Mouse (Mus musculus) kidney, postnatal 14 days (tissue): Measurements from ENCODE around the gene Olfr1368.
A peak's percentile ranks its signal among the peaks of the same experiment; 100 is the strongest.

Experiments
- DNase-seq: peaks from one replicate; pipeline ENCODE4 v3.0.0; 2022; ENCODE audit warnings: mixed read lengths

The Olfr1368 gene

DNA sequence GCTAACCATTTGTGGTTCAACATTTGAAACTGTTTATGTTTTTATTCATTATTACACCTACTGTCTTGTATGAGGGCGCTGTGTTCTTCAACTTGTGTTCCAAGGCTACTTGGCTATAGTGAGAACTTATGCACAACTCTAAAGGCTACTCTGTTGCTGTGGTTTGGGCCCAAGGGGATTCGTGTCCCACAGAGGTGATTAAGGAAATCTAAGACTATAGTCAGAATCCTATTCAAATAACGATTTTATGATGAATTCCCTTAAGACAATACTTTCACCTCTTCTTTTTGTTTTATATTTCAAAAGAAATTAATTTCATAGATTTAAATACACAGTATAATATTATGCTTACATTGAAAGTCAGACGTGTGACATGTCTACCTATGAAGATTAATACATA, at the start of gene Olfr1368:
Olfr1368 (minus strand) TSS at position 101 of the 400 bp plus-strand sequence.
- DNase-seq, result no peak

DNA sequence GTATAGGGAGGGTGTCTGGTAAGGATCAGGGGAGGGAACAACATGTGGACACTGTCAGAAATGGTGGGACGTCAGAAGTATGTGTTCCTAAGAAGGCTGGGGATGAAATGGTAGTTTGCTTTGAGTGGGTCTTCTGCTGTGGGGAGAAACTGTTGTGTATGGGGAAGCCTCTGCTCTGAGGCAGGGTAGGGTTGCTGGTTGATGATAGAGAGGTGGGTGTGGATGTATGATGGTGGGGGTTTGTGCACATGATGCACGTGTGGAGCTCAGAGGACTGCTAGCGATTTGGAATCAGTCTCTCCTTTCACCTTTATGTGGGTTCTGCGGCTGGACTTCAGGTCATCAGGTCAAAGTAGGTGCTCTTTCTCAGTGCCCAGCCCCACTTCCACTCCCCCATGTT, 39.9 kb upstream of the Olfr1368 start:
- no peak for DNase-seq

DNA sequence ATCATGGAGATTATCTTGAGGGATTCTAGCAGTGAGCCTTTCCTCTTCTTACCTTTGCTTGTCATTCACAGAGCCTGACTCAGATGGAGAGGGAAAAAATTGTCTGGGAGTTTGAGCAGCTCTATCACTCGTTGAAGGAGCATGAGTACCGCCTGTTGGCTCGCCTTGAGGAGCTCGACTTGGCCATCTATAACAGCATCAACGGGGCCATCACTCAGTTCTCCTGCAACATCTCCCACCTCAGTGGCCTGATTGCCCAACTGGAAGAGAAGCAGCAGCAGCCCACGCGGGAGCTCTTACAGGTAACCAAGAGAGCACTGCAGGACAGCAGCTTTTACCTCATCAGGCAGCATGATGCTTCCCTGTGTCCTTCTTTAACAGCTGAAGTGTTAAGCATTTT, 38.0 kb upstream of the Olfr1368 start:
- DNase-seq, result no peak

DNA sequence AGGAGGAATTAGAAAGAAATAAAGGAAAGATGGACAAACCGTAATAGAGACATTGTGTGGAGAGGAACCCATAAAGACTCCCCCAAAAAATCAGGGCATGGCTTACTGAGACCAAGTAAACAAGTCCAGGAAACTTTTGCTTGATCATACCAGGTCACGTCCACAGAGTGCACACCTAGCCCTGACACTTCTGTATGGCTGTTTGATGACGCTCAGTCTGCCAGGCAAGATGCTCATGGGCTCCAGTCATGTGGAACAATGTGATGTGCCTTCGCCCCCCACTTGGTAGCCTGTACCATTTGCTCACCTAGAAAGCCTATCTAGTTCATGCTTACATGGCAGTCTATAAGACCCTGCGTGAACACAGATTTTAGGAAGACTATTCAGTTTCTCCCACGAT, 37.4 kb upstream of the Olfr1368 start:
- DNase-seq, result no peak

DNA sequence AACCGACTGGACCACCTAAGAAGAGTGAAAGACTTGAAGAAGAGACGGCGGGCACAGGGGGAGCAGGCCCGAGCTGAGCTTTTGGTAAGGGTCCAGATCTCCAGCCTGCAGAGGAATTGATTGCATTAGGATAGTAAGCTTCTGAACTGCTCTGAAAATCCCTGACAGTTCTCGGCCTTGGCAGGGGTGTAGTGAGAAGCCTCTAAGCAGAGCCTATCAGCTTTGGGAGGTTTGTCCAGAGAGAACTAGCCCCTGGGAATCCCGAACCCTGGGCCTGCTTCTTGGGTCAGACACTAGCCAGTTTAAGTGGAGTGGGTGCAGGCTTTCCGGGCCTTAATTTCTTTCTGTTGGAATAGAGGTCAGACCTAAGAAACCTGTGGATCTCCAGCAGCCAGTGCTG, 36.3 kb upstream of the Olfr1368 start:
- DNase-seq, result no peak

DNA sequence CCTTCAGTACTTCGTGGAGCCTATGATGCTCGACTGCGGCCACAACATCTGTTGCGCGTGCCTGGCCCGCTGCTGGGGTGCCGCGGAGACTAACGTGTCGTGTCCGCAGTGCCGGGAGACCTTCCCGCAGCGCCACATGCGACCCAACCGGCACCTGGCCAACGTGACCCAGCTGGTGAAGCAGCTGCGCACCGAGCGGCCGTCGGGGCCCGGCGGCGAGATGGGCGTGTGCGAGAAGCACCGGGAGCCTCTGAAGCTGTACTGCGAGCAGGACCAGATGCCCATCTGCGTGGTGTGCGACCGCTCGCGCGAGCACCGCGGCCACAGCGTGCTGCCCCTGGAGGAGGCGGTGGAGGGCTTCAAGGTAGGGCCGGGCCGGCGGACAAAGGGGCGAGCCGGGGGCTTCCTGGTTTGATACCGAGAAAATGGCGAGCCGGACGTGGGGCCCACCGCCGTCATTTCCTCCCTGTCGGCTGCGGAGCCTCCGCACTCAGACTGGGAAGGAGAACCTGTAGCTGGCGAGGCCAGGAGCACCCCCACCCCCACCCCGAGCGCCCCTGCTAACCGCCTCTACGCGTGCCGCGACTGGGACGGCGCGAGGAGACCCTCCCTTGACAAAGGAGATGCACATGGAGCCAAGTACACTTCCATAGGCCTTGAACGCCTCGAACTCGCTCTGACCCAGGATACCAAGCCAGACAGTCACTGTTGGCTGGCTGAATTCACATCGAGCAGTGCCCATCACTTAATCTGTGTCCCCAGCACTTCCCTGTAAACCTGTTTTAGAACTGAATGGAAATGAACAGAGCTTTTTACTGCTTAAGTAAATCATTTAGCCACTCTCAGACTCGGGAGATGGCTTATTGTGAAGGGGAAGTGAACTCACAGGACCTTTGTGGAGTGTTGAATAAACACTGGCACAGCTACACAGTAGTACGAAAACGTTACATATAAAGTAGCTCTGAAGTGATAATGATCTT, 35.2 kb upstream of the Olfr1368 start:
- peak; percentile 69 for DNase-seq

DNA sequence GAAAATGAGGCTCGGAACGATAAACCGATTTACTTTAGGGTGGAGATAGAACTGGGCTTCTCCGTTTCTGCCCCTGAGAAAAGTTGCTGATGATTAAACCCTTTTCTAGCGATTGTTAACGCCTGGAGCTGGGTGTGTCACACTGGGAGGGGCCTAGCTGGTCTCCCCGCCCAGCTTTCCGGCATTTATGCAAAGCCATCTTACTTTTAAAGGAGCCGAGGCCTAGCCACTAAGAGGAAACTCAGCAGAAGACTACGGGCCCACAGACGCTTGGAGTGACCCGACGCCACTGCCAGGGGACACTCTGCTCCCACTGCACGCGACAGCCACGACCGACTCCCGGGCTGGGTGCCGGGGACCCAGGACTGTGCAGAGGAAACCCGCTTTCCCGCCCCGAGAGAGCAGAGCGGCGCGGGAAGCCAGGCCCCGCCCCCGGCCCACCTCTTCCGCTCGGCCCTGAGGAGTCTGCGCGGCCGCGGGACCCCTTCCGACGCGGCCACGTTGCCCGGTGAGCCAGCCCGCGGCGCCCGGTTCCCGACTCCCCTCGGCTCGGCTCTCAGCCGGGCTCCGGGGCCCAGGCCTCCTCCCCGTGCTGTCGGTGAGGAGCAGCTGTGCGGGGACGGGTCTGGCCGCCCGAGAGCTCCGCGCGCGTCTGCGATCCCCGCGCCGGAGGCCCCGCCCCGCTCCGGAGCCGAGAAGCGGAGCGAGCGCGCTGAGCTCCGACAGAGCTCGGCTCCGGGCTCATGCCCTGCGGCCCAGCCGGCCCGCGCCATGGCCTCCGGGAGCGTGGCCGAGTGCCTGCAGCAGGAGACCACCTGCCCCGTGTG, 34.3 kb upstream of the Olfr1368 start:
- DNase-seq, result peak; percentile 93

DNA sequence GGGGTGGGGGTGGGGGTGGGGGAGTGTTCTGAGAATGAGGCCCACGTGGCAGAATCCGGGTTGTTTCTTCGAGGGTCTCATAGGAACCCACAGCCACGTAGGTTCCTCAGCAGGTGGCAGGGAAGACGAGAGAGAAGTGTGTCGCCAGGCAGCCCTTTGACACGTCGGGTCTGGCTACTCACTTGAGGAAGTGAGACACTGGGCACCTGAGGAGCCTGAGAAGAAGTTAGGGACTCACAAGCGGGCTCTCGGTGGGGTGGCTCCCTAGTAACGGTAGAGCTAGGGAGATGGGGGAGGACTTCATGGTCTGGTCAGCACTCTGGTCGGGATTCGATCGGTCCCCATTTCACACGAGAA, 33.7 kb upstream of the Olfr1368 start, which contains the start of gene Trim27:
Trim27 (plus strand) TSS at position 79 of the 357 bp plus-strand sequence.
- DNase-seq, result no peak

DNA sequence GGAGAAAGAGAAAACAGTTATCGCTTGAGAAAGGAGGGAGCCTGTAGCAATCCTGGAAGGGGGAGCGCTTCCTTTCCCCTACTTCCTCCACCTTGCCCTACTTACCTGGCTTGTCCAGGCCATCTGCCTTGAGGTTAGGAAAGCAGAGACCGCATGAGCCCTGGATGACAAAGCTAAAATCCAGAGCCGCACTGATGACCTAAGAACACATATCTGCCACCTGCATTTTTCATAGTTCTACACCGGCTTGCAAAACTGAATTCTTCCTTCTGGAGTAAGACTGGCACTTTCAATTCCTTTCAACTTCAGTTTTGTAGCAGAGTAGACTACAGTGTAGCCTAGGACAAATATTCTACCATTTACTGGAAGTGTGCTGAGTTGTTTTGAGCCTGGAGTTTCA, 32.7 kb upstream of the Olfr1368 start:
- no peak for DNase-seq

DNA sequence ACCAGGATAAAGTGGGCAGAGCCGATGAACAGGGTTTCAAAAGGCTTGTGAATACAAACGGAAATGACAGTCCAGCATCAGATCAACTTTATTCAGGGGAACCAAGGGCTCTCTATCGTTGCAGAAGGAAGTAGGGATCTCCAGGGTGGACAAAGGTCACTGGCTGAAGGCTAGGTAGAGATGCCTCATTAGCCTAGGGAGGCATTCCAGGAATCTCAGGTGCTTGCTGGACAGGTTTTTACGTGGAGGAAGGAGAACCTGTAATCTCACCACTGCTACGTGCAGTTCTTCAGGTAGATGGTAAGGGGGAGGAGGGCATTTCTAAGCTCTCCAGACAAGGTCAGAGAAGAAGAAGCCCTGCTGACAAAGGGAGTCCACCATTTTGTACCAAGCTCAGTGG, 32.0 kb upstream of the Olfr1368 start:
- DNase-seq, result no peak

DNA sequence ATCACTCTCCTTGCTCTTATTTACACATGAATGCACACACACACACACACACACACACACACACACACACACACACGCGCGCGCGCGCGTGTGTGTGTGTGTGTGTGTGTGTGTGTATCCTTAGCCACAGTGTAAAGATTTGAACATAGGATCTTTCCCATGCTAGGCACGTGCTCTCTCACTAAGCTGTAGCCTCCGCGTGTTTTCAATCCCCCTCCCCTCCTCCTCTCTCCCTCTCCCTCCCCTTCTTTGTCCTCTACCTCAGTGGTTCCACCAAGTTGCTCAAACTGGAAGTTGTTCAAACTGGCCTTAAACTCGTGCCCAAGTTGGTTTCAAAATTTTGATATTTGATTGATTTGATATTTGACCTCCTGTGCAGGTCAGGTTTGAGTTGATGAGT, 31.1 kb upstream of the Olfr1368 start:
- DNase-seq, result no peak

DNA sequence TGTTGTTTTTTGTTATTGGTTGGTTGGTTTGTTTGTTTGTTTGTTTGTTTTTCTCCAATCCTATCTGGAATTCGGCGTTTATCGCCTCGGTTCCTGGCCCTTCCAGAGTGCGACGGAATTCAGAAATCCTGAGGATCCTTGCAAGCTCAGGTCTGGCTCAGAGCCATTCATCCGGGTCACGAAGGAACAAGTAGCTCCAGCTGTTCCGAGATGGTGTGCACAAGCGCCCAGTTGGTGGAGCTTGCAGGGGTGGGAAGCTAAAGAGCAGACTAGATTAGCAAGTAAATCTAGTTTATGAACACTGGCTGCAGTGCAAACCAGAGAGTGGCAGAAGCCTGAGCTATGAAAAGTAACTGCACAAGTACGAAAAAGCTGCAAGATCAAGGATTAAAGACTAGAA, 27.4 kb upstream of the Olfr1368 start:
- peak; percentile 93 for DNase-seq

DNA sequence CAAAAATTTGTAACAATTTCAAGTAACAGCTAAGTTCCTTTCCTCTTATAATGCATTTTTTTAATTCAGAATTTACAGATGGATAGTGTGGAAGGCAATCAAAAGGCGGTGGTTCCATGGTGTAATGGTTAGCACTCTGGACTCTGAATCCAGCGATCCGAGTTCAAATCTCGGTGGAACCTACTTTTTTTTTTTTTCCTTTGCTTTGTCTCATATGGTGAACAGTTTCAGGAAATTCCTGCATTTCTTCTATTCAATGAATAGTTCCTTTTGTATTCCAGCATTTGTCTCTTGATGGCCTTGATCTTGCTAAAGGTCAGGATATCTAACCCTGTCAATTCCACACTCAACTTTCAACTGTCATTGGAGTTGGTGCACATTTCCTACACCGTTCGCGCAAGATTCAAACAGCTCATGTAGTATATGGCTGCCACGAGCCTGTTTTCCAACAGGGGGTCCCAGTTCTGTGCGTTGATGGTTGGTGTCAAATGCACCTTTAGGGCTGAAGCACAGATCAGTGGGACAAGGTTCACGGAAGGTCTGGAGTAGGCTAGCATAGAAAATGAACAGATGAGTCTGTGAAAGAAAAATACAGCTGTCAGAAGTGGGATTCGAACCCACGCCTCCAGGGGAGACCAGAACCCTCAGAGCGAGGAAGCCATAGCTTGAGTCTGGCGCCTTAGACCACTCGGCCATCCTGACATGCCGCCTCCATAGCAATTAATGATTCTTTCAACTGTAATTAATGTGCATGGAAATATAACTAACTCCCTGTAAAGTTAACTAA, 26.8 kb upstream of the Olfr1368 start:
- DNase-seq, result peak; percentile 74

DNA sequence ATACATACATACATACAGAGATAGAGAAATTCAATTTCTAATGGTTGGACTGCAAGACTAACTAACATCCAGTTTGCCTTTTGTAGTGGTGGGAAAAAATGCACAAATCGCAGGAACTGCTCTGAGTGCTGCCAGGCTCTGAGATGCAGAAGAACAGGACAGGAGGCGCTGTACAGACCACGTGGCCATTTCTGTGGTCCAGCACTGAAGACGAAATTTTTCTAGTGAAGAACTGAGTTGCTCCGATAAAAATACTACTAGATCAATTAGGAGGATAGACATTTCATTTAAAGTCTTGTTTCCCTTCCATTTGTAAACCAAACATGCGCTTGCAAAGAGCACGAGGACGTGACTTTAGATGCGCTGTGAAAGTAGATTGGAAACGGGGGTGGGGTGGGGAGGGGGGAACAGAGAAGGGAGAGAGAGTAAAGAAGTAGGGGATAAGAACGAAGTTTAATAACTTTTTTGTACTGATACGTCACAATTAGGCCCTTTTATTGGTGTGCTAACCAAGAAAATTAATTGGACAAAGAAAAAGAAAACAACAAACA, 26.0 kb upstream of the Olfr1368 start:
- peak; percentile 28 for DNase-seq

DNA sequence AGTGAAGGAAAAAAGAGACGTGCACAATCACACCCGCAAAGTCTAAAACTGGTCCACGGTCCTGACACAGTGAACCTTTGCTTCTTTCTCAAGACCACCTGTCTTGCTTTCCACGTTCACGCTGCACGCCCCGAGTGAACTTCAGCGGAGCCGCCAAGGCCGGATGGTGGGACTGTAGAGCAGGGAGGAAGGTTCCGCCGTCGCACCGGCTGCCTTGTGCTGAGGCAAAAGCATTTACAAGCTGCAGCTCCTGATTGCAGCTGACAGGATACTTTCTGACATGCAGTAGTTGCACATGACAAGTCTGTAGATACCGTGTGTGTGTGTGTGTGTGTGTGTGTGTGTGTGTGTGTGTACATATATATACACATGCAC, 25.5 kb upstream of the Olfr1368 start:
- DNase-seq, result no peak

DNA sequence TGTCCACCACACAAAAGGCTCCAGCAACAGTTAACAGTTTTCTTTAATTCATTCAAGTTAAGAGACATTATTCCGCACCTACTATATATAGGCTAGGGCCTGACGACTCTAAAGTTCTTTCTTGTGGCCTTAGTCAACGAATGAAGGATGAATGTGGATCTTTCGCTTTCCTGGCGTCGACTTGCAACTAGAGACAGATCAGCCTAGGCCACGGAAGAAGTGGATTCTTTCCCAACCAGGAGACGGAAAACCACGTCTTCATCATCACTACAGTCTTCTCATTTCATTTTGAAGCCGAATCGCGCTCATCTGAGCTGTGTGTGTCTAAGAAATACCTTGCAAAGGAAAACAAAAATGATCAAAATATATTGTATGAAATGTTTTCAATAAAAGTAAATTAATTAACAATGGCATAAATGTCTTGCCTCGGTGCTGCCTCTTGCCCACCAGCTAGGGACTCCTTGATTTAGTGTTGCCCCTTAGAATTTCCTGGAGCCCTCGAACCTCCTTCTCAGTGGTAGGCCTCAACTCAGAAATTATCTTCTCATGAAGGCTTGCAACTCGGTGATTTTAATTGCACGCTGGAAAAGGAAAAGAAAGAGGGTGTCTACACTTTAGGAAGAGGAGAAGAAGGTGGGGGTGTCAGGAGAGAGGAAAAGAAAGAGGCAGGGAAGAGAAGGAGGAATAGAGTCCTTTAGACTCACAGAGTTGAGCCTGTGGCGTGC, 24.9 kb upstream of the Olfr1368 start:
- no peak for DNase-seq

DNA sequence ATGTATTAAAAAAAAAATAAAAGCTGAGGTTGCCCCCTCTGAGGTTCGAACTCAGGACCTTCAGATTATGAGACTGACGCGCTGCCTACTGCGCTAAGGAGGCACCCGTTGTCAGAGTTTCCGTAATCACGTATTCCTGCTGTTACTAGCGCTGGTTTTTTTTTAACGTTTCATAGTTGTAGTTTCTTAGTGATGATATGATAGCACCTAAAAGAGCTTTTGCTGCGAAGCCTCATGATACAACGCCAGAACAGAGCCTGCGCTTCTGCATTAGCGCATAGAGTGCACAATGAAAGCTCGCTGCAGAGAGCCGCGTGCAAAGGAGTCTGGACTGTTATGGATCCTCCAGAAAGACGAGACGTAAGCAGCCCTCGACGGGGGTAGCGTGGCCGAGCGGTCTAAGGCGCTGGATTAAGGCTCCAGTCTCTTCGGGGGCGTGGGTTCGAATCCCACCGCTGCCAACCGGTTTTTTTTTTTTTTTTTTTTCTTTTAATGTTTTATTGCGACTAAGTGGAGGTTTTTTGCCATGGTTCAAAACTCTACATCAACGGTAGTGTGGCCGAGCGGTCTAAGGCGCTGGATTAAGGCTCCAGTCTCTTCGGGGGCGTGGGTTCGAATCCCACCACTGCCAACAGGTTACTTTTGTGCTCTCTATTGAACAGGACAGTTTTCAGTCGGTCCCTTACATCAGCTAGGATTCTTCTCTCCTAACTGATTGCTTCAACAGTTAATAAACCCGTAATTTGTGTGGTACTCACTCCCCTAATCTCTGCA, 24.2 kb upstream of the Olfr1368 start:
- DNase-seq, result peak; percentile 86

DNA sequence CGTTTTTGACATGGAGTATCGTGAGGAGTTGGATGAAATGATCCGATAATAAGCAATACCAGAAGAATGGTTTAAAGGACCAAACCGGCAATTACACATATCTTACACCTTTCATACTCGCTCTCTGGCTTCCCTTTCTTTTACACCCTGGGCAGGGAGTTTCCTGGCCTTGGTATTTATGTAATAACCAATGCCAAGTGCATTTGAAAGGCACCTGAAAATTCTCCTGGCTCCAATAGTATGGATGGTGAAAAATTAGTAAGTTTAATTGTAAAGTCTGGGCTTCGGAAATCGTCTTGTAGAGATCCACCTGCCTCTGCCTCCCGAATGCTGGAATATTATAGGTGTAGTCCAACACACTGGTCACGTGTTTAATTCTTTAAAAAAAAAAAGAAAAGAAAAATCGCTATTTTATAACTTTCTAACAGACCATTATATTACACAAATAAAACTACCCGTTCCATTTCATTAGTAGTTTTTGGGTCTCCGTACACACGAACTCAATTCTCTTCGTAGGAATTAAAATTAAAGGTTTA, 23.5 kb upstream of the Olfr1368 start:
- DNase-seq, result peak; percentile 10

DNA sequence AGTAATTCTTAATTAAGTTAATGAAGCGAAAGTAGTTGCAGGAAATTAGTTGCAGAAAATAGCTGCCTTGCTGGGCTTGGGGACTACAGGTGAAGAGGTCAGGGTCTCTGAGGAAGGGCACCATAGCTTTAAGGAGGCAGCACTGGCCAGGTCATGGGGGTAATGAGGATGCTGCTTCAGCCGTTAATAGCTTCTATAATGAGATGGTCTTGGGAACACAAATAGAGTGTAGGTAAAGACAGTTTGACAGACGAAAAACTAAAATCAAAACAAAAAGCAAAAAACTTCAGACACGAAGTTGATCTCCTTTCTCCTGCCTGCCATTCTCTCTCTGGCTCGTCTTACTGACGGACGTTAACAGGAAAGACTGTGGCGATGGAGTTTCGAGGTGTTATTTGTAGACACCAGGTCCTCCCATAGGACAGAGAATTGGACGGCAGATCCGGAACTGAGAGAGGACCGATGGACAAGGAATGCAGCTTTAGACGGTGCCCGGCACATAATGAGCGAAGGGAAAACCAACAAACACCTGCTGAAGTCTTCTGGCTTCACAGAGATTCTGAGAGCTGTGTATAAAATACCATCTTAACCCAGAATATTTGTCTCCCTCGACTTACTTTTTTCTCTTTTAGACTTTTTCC, 22.8 kb upstream of the Olfr1368 start:
- DNase-seq, result peak; percentile 41

DNA sequence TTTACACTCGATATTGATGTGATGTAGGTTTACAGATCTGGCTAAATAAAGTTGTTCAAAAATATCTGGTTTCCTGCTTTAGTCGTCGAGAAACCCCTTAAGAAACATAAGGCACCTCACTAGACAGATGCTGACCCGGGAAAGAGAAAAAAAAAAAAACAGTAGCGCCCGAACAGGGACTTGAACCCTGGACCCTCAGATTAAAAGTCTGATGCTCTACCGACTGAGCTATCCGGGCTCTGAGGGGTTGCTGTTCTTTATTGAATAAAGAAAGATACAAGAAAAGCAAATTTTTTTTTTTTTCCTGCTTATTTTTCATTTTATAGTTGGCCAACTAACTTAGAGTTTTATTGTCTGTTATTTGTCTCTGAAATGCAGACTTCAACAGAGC, 22.2 kb upstream of the Olfr1368 start:
- peak; percentile 47 for DNase-seq
